Mouse (Mus musculus) hindbrain, embryonic 11.5 days (tissue): ENCODE results near the gene Ankrd44. TPM values are rescaled to one million over a fixed set of nuclear protein-coding genes. Genes with fewer than 3 reads are reported as not detected.

Experiments
- ATAC-seq: fragments of 200-750 bp; cut with Nextera tagmentation; 2 replicates; pipeline ENCODE4 v1.8.0; 2017; ENCODE audit warnings: mild to moderate bottlenecking, moderate TSS enrichment, moderate library complexity; ENCODE audit not compliant: low FRiP score
- DNase-seq: peaks from one replicate; pipeline ENCODE4 v3.0.0-alpha.2; 2015; ENCODE audit warnings: low spot score
- H3K27ac ChIP-seq: fragments of 300-500 bp; sonication (generic); 2 replicates; pipeline ENCODE4 v1.5.1; 2014; ENCODE audit warnings: mild to moderate bottlenecking, low read depth, low read length
- H3K27me3 ChIP-seq: fragments of 300-500 bp; sonication (generic); 2 replicates; pipeline ENCODE4 v1.6.1; 2014; ENCODE audit warnings: mild to moderate bottlenecking, low read length, moderate library complexity, mixed read lengths; ENCODE audit not compliant: control insufficient read depth, insufficient read depth
- H3K36me3 ChIP-seq: fragments of 300-500 bp; sonication (generic); 2 replicates; pipeline ENCODE4 v1.6.1; 2014; ENCODE audit warnings: mild to moderate bottlenecking, low read length, moderate library complexity, mixed read lengths; ENCODE audit not compliant: control insufficient read depth, insufficient read depth
- H3K4me1 ChIP-seq: fragments of 300-500 bp; sonication (generic); replicated peaks from 2 replicates; pipeline ENCODE4 v1.6.1; 2014; ENCODE audit warnings: low read length, mixed read lengths; ENCODE audit not compliant: control insufficient read depth, insufficient read depth
- H3K4me2 ChIP-seq: fragments of 300-500 bp; sonication (generic); replicated peaks from 2 replicates; pipeline ENCODE4 v1.6.1; 2014; ENCODE audit warnings: mild to moderate bottlenecking, low read depth, low read length
- H3K4me3 ChIP-seq: fragments of 300-500 bp; sonication (generic); 2 replicates; pipeline ENCODE4 v1.5.1; 2014; ENCODE audit warnings: low read depth, low read length
- H3K9ac ChIP-seq: fragments of 300-500 bp; sonication (generic); 2 replicates; pipeline ENCODE4 v1.6.1; 2014; ENCODE audit warnings: low read depth, low read length
- H3K9me3 ChIP-seq: fragments of 300-500 bp; sonication (generic); 2 replicates; pipeline ENCODE4 v1.6.1; 2016; ENCODE audit warnings: low read length; ENCODE audit not compliant: control insufficient read depth
- WGBS: fragments of 180-500 bp; shearing (Covaris S2); extraction: QIAGEN DNeasy Blood & Tissue Kit; methylation state at CpG from one replicate; pipeline ENCODE4 v1.1.7; 2014; 5-methylcytosine and 5-hydroxymethylcytosine counted together
- polyA plus RNA-seq: library from polyadenylated mRNA; unstranded; fragments of >200 nt; fragmentation: Nextera tagmentation; extraction: Ambion mirVana; gene quantifications from 2 replicates; pipeline ENCODE4 v1.2.1, GENCODE M21; 2014

Gene Ankrd44
- polyA plus RNA-seq, 1 experiment from 2014 or later: 19.4 TPM

GRCm38 (mm10) chr1:54639506-54640078, 286.6 kb downstream of the Ankrd44 start:
- WGBS: 62% methylated on average over 6 of the region's 6 CpGs
- H3K4me3 ChIP-seq: no peak overlapping the region
- peak; percentile 42 for DNase-seq

DNA sequence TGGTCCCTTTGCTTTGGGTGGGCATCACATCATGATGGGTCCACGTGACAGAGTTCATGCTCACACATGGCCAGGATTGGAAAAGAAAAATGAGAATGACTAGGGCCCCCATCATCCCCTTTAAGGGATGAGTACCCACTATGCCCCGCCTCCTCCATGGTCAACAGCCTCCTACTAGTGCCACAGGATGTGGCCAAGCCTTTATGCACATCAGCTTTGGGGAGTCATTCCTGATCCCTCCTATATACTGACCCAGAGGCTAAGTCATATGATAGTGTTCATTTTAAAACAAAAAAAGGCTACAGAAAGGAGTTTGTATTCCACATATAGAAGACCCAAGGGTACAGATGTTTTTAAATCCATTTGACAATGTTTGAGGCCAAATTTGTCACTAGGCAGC, 287.1 kb downstream of the Ankrd44 start:
- no peaks in the 10 kb centered on the region for H3K9me3 ChIP-seq
- no peak overlapping the region for H3K4me2 ChIP-seq
- H3K27me3 ChIP-seq: no peaks in the 10 kb centered on the region
- ATAC-seq (peak; percentile 63; the same call in 1 of the 2 replicates), DNase-seq (no peak)
- WGBS: 81% methylated on average over 2 of the region's 2 CpGs
- no peak overlapping the region for H3K4me3 ChIP-seq
- H3K27ac ChIP-seq: peak overlapping the region; percentile 71
- H3K9ac ChIP-seq: no peak overlapping the region
- H3K4me1 ChIP-seq: no peaks in the 10 kb centered on the region
- no peaks in the 10 kb centered on the region for H3K36me3 ChIP-seq

More at GRCm38 (mm10) chr1:54639506-54640078, 286.6 kb downstream of the Ankrd44 start:
- H3K4me2 ChIP-seq: no peak overlapping the region
- H3K27ac ChIP-seq: peak overlapping the region; percentile 71
- H3K9me3 ChIP-seq: no peaks in the 10 kb centered on the region
- peak; percentile 81 for ATAC-seq
- H3K4me1 ChIP-seq: no peaks in the 10 kb centered on the region
- no peak overlapping the region for H3K9ac ChIP-seq
- H3K27me3 ChIP-seq: no peaks in the 10 kb centered on the region
- no peaks in the 10 kb centered on the region for H3K36me3 ChIP-seq

DNA sequence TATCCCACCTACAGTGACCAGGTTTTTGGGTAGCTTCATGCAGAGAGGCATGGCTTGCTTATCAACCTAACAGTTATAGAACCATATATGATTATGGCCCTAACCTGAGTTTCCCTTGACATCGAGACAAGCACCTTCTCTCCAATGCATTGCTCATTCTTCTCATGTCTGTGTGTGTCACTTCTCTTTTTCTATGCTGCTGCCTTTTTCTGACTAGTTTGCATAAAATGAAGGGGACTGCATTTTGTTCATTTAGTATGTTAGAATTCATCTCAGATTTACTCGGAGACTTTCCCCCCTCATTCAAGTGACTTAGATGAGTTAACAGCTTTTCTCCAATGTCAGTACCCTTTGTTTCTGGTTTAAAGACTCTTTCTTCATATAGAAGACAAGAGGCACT, 288.8 kb downstream of the Ankrd44 start:
- H3K27me3 ChIP-seq: no peaks in the 10 kb centered on the region
- H3K4me1 ChIP-seq: no peaks in the 10 kb centered on the region
- H3K36me3 ChIP-seq: no peaks in the 10 kb centered on the region
- WGBS: 96% methylated on average over 2 of the region's 2 CpGs
- no peak for DNase-seq
- no peaks in the 10 kb centered on the region for H3K9me3 ChIP-seq
- no peak for ATAC-seq
- no peak overlapping the region for H3K9ac ChIP-seq
- H3K27ac ChIP-seq: no peak overlapping the region
- H3K4me2 ChIP-seq: no peak overlapping the region
- no peak overlapping the region for H3K4me3 ChIP-seq

- DNase-seq (no peak), ATAC-seq (no peak)
- Histone ChIP-seq H3K36me3 (no peaks in the 10 kb centered on the region), H3K9ac (no peak overlapping the region), H3K4me3 (no peak overlapping the region), H3K4me1 (no peaks in the 10 kb centered on the region), H3K27me3 (no peaks in the 10 kb centered on the region), H3K27ac (no peak overlapping the region), H3K9me3 (no peaks in the 10 kb centered on the region), H3K4me2 (no peak overlapping the region)
- WGBS: 62% methylated on average over 1 of the region's 1 CpGs
Observed at GRCm38 (mm10) chr1:54629106-54629505, 297.1 kb downstream of the Ankrd44 start.

DNA sequence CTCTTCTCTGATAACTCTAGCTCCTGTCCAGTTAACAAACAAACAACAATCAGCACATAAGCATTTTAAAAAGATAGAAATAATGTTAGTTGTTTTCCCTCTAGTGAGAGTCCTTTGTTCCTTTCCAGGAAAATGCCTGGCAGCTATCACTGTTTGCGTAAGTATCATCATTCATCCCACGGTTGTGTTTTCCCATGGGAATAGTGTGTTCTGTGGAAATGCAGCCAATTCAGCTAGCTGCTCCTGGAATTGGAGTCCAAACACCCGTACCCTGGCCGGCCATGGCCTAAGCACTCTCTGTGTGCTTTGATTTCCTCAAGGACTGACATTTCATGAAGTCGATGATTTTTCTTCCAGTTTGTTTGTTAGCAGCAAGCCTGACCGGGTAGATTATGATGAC, 311.2 kb downstream of the Ankrd44 start:
- Histone ChIP-seq H3K27ac (no peak overlapping the region), H3K27me3 (no peaks in the 10 kb centered on the region), H3K4me2 (no peak overlapping the region), H3K4me3 (no peak overlapping the region), H3K9me3 (no peaks in the 10 kb centered on the region), H3K4me1 (no peaks in the 10 kb centered on the region), H3K36me3 (no peaks in the 10 kb centered on the region), H3K9ac (no peak overlapping the region)
- 87% methylated on average over 6 of the region's 6 CpGs for WGBS
- no peak for DNase-seq
- ATAC-seq: no peak

DNA sequence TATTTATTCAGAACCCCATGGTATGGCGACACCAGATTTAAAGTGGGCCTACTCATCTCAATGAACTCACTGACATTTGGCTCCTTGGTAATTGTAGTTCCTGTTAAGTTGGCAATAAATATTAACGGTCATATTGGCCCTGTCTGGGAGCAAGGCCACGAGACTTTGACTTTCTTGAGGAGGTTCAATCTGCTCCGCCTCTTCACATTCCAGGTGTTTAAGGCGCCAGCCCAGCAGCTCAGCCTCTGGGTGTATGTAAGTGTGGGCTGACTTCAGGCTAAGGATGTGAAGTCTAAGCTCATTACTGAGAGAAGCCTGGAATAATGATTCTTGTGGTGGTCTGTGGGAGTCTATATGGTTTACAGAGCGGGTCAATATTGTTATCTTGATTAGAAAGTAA, 313.8 kb downstream of the Ankrd44 start:
- WGBS: 84% methylated on average over 6 of the region's 6 CpGs
- no peak for DNase-seq
- Histone ChIP-seq H3K27ac (no peak overlapping the region), H3K9ac (no peak overlapping the region), H3K4me1 (no peaks in the 10 kb centered on the region), H3K4me3 (no peak overlapping the region), H3K36me3 (no peaks in the 10 kb centered on the region), H3K4me2 (no peak overlapping the region), H3K27me3 (no peaks in the 10 kb centered on the region), H3K9me3 (no peaks in the 10 kb centered on the region)
- no peak for ATAC-seq

- Histone ChIP-seq H3K27me3 (no peaks in the 10 kb centered on the region), H3K4me3 (no peak overlapping the region), H3K9me3 (no peaks in the 10 kb centered on the region), H3K27ac (no peak overlapping the region), H3K4me2 (no peak overlapping the region), H3K4me1 (no peaks in the 10 kb centered on the region), H3K9ac (no peak overlapping the region), H3K36me3 (no peaks in the 10 kb centered on the region)
- DNase-seq (no peak), ATAC-seq (no peak)
- 70% methylated on average over 7 of the region's 7 CpGs for WGBS
Observed at GRCm38 (mm10) chr1:54611891-54612290, 314.3 kb downstream of the Ankrd44 start.

- no peak overlapping the region for H3K9ac ChIP-seq
- H3K4me3 ChIP-seq: no peak overlapping the region
- H3K36me3 ChIP-seq: no peaks in the 10 kb centered on the region
- no peak overlapping the region for H3K27ac ChIP-seq
- no peaks in the 10 kb centered on the region for H3K27me3 ChIP-seq
- no peaks in the 10 kb centered on the region for H3K9me3 ChIP-seq
- WGBS: 88% methylated on average over 1 of the region's 1 CpGs
- DNase-seq (no peak), ATAC-seq (no peak)
- no peak overlapping the region for H3K4me2 ChIP-seq
- H3K4me1 ChIP-seq: no peaks in the 10 kb centered on the region
Observed at GRCm38 (mm10) chr1:54606936-54607335, 319.3 kb downstream of the Ankrd44 start.

DNA sequence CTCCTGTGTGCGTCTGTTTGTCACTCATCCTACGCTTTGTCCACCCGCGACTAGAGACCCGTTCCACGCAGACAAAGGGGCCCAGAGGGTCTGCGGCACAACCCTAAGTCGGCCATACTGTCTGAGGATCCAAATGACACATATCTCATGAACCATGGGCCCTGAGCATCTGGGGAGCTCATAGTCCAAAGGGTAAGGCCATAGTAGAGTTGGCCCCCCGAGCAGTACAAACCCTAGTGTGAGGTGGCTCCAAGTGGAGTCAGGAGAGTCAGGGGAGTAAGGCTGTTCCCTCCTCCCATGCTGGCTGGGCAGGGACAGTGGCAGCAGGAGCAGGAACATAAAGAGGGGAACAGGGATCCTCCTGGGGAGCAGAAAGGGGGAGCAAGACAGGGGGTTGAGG, 324.5 kb downstream of the Ankrd44 start:
- DNase-seq: no peak

More for the DNA sequence above, 324.5 kb downstream of the Ankrd44 start:
- no peak overlapping the region for H3K4me3 ChIP-seq
- H3K27me3 ChIP-seq: no peaks in the 10 kb centered on the region
- no peaks in the 10 kb centered on the region for H3K9me3 ChIP-seq
- H3K4me1 ChIP-seq: no peaks in the 10 kb centered on the region
- H3K36me3 ChIP-seq: no peaks in the 10 kb centered on the region
- no peak overlapping the region for H3K27ac ChIP-seq
- ATAC-seq: no peak
- 95% methylated on average over 9 of the region's 9 CpGs for WGBS
- no peak overlapping the region for H3K4me2 ChIP-seq
- H3K9ac ChIP-seq: no peak overlapping the region
